Mouse (Mus musculus) testis, adult 2 months (tissue): ENCODE measurements around the gene Nsun2.

Source experiments
- CTCF ChIP-seq: fragments of 200-500 bp; IDR thresholded peaks from 2 replicates; pipeline ENCODE4 v1.5.1; 2012; ENCODE audit warnings: low read depth, mild to moderate bottlenecking, inconsistent platforms, low read length, moderate library complexity; ENCODE audit not compliant: control insufficient read depth, insufficient read depth, insufficient replicate concordance
- POLR2A ChIP-seq: fragments of 200-500 bp; IDR thresholded peaks from 2 replicates; pipeline ENCODE4 v1.6.1; 2012; ENCODE audit warnings: low read depth, mild to moderate bottlenecking, inconsistent platforms, low read length, moderate library complexity; ENCODE audit not compliant: control insufficient read depth

- TF ChIP-seq CTCF (no peak), POLR2A (no peak)
Measured at GRCm38 (mm10) chr13:69502157-69502750, 31.3 kb upstream of the Nsun2 start.
